Mouse (Mus musculus): ENCODE measurements around the gene Cenpu. TPM values are rescaled to one million over a fixed set of nuclear protein-coding genes. Genes with fewer than 3 reads are reported as not detected.

Cenpu gene
- polyA plus RNA-seq (2016; fragmentation: Nextera tagmentation; extraction: Ambion mirVana) = 10.7 and 12.6 TPM in 2 replicates

GRCm38 (mm10) chr8:46551615-46552440 is at the start of gene Cenpu:
Cenpu (plus strand) TSS chr8:46552028.
- H3K27ac ChIP-seq (ENCODE audit: poor library complexity, severe bottlenecking) = peak within 1 kb of the TSS; percentile 78
- WGBS = under 1% methylated on average over 50 of the region's 50 CpGs
- no peaks in the 10 kb centered on the region for H3K27me3 ChIP-seq (replicated peaks)

DNA sequence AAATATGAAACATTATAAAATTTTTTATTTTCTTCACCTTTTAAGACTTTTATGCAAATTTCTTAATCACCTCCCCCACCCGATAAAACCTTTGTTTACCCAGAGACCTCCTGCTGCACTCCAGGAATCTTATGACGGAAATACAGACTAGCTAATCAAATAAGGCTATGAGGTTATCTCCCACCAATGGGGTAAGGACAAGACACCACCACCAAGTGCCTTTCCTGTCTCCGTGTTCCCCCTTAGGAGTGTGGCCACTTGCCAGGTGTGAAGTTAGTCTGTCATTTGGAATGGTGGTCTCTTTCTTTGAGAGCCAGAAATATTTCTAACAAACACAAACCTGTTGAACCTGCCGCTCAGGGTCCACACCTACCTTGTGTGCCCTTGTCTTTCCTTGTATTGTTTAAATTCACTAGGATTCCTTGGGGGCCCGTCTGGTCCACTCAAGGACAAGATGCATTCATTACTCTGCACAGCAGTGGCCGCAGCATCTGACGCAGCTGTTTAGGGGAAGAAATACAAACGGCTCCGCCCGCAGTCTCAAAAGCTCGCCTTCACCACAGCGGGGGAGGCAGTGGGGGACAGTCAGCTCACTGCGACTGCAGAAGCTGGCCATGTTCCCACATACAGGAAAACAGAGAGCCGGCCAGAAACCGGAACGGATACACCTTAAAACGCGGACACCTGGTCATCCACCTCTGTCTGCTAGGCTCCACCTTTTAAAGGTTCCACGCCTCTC is 49.3 kb upstream of the Cenpu start:
- WGBS = 25% methylated on average over 19 of the region's 19 CpGs
- H3K27me3 ChIP-seq (replicated peaks) = no peaks in the 10 kb centered on the region

More at GRCm38 (mm10) chr8:46551615-46552440, at the start of gene Cenpu:
- Histone ChIP-seq H3K4me3 (peak within 1 kb of the TSS; percentile 70), H3K9me3 (replicated peaks) (no peaks in the 10 kb centered on the region), H3K36me3 (peaks cover 3% of the 10 kb centered on the region; the same call in 1 of the 2 replicates), H3K4me2 (peak within 1 kb of the TSS; percentile 84), H3K4me1 (replicated peaks) (peaks cover 11% of the 10 kb centered on the region), H3K9ac (peak within 1 kb of the TSS; percentile 78)
- peak; percentile 98 for ATAC-seq (ENCODE audit: insufficient number of reproducible peaks, low FRiP score)

GRCm38 (mm10) chr8:46503072-46503695 is 48.6 kb upstream of the Cenpu start:
- Histone ChIP-seq H3K9ac (0 out of 2 replicates have a peak overlapping the region, but pooled peaks have one; percentile 25), H3K36me3 (peaks cover 12% of the 10 kb centered on the region), H3K4me1 (replicated peaks) (peaks cover 30% of the 10 kb centered on the region), H3K4me2 (peak overlapping the region; percentile 62), H3K27ac (ENCODE audit: poor library complexity, severe bottlenecking) (no peak overlapping the region), H3K27me3 (replicated peaks) (no peaks in the 10 kb centered on the region), H3K4me3 (peak overlapping the region; percentile 37), H3K9me3 (replicated peaks) (no peaks in the 10 kb centered on the region)
- no peak for ATAC-seq (ENCODE audit: insufficient number of reproducible peaks, low FRiP score)
- WGBS = 80% methylated on average over 12 of the region's 12 CpGs

More for the DNA sequence above, 49.3 kb upstream of the Cenpu start:
- Histone ChIP-seq H3K4me2 (peak overlapping the region; percentile 62), H3K4me1 (replicated peaks) (peaks cover 36% of the 10 kb centered on the region), H3K4me3 (peak overlapping the region; percentile 37), H3K9ac (0 out of 2 replicates have a peak overlapping the region, but pooled peaks have one; percentile 25), H3K9me3 (replicated peaks) (no peaks in the 10 kb centered on the region), H3K27ac (ENCODE audit: poor library complexity, severe bottlenecking) (no peak overlapping the region), H3K36me3 (peaks cover 11% of the 10 kb centered on the region)
- no peak for ATAC-seq (ENCODE audit: insufficient number of reproducible peaks, low FRiP score)

- ATAC-seq (ENCODE audit: insufficient number of reproducible peaks, low FRiP score) = no peak
- H3K36me3 ChIP-seq = peaks cover 13% of the 10 kb centered on the region
- WGBS = 70% methylated on average over 3 of the region's 3 CpGs
- H3K4me2 ChIP-seq = no peak overlapping the region
- no peak overlapping the region for H3K9ac ChIP-seq
- no peak overlapping the region for H3K27ac ChIP-seq (ENCODE audit: poor library complexity, severe bottlenecking)
- peaks cover 26% of the 10 kb centered on the region for H3K4me1 ChIP-seq (replicated peaks)
- no peak overlapping the region for H3K4me3 ChIP-seq
- no peaks in the 10 kb centered on the region for H3K9me3 ChIP-seq (replicated peaks)
- H3K27me3 ChIP-seq (replicated peaks) = no peaks in the 10 kb centered on the region
These were observed 47.6 kb upstream of the Cenpu start for GRCm38 (mm10) chr8:46504196-46504595.

- Histone ChIP-seq H3K9me3 (replicated peaks) (no peaks in the 10 kb centered on the region), H3K27me3 (replicated peaks) (no peaks in the 10 kb centered on the region), H3K9ac (no peak overlapping the region), H3K4me2 (no peak overlapping the region), H3K4me1 (replicated peaks) (peaks cover 7% of the 10 kb centered on the region; the same call in 1 of the 2 replicates), H3K36me3 (peaks cover 22% of the 10 kb centered on the region), H3K27ac (ENCODE audit: poor library complexity, severe bottlenecking) (no peak overlapping the region), H3K4me3 (no peak overlapping the region)
- WGBS = 84% methylated on average over 14 of the region's 14 CpGs
- ATAC-seq (ENCODE audit: insufficient number of reproducible peaks, low FRiP score) = no peak
These were observed 43.1 kb upstream of the Cenpu start for GRCm38 (mm10) chr8:46508488-46509395.

DNA sequence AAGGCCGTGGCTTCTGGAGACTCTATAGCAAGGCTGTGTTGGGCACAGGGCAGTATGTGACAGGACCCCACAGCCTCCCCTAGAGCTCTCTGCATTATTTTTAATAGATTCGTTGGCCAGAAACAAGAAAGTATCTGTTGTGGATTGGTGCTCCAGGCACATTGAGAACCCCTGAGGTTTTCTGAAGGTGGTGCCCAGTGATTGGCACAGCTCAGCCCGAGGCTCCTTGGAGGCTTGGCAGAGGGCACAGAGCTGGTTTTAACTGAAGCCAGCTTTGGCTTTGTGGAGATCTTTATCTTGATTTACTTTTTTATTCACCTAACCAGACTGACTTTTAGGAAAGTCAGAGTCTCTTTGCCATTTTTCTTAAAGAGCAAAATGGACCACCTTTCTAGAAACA is 42.4 kb upstream of the Cenpu start:
- WGBS = 84% methylated on average over 3 of the region's 3 CpGs
- no peak for ATAC-seq (ENCODE audit: insufficient number of reproducible peaks, low FRiP score)
- Histone ChIP-seq H3K27ac (ENCODE audit: poor library complexity, severe bottlenecking) (no peak overlapping the region), H3K9ac (no peak overlapping the region), H3K9me3 (replicated peaks) (no peaks in the 10 kb centered on the region), H3K36me3 (peaks cover 24% of the 10 kb centered on the region), H3K4me3 (no peak overlapping the region), H3K4me1 (replicated peaks) (0 out of 2 replicates have a peak, but pooled peaks cover 3% of the 10 kb centered on the region), H3K4me2 (no peak overlapping the region), H3K27me3 (replicated peaks) (no peaks in the 10 kb centered on the region)

DNA sequence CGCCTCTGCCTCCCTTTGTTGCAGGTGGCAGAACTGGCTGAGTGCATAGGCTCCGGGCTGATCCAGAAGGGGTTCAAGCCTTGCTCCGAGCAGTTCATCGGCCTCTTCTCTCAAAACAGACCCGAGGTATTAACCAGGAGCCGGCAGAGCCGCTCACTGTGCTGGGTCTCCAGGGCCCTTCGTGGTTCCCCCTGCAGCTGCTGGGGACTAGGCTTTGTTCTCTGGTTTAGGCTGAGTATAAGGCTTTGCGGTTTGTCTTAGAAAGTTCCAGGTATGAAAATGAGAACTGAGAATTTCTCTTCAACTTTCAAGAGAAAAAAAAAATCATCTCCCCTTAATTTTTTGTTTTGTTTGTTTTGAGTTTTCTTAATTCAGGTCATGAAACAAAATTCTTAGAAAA is 40.5 kb upstream of the Cenpu start:
- H3K27me3 ChIP-seq (replicated peaks) = no peaks in the 10 kb centered on the region
- H3K9ac ChIP-seq = no peak overlapping the region
- WGBS = 89% methylated on average over 9 of the region's 9 CpGs
- H3K9me3 ChIP-seq (replicated peaks) = no peaks in the 10 kb centered on the region
- no peak overlapping the region for H3K27ac ChIP-seq (ENCODE audit: poor library complexity, severe bottlenecking)
- H3K4me2 ChIP-seq = no peak overlapping the region
- ATAC-seq (ENCODE audit: insufficient number of reproducible peaks, low FRiP score) = no peak
- peaks cover 19% of the 10 kb centered on the region for H3K36me3 ChIP-seq
- H3K4me3 ChIP-seq = no peak overlapping the region
- H3K4me1 ChIP-seq (replicated peaks) = 0 out of 2 replicates have a peak, but pooled peaks cover 3% of the 10 kb centered on the region

DNA sequence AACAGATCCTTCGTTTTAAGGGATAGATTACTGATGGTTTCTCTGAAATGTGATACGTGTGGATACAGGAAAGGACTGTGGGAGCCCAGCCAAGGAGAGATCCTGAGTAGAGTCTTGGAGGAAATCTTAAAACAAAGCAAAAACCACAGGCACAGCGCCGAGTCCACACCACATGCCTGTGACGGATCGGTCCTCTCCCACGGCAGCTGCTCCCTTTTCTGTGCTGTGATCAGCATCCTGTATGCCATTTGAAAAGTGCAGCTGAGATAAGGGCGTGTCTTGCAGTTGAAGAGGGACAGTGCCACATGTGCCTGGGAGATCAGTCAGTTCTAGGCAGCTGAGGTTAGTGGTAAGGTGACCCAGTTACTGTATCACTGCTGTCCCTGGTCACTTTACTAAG is 39.3 kb upstream of the Cenpu start:
- Histone ChIP-seq H3K27me3 (replicated peaks) (no peaks in the 10 kb centered on the region), H3K36me3 (peaks cover 13% of the 10 kb centered on the region), H3K9me3 (replicated peaks) (no peaks in the 10 kb centered on the region), H3K4me2 (no peak overlapping the region), H3K4me3 (no peak overlapping the region), H3K4me1 (replicated peaks) (0 out of 2 replicates have a peak, but pooled peaks cover 3% of the 10 kb centered on the region), H3K9ac (no peak overlapping the region), H3K27ac (ENCODE audit: poor library complexity, severe bottlenecking) (no peak overlapping the region)
- 46% methylated on average over 8 of the region's 8 CpGs for WGBS
- ATAC-seq (ENCODE audit: insufficient number of reproducible peaks, low FRiP score) = no peak

- no peaks in the 10 kb centered on the region for H3K27me3 ChIP-seq (replicated peaks)
- 84% methylated on average over 1 of the region's 1 CpGs for WGBS
- ATAC-seq (ENCODE audit: insufficient number of reproducible peaks, low FRiP score) = no peak
These were observed 37.8 kb upstream of the Cenpu start for GRCm38 (mm10) chr8:46514027-46514426.

GRCm38 (mm10) chr8:46520667-46521066 is 31.2 kb upstream of the Cenpu start:
- no peak overlapping the region for H3K4me3 ChIP-seq
- 82% methylated on average over 6 of the region's 6 CpGs for WGBS
- no peaks in the 10 kb centered on the region for H3K4me1 ChIP-seq (replicated peaks)
- ATAC-seq (ENCODE audit: insufficient number of reproducible peaks, low FRiP score) = no peak
- no peaks in the 10 kb centered on the region for H3K27me3 ChIP-seq (replicated peaks)
- H3K9ac ChIP-seq = no peak overlapping the region
- H3K4me2 ChIP-seq = no peak overlapping the region
- peaks cover 27% of the 10 kb centered on the region for H3K36me3 ChIP-seq
- H3K27ac ChIP-seq (ENCODE audit: poor library complexity, severe bottlenecking) = no peak overlapping the region
- no peaks in the 10 kb centered on the region for H3K9me3 ChIP-seq (replicated peaks)

More at GRCm38 (mm10) chr8:46514027-46514426, 37.8 kb upstream of the Cenpu start:
- Histone ChIP-seq H3K4me1 (replicated peaks) (0 out of 2 replicates have a peak, but pooled peaks cover 3% of the 10 kb centered on the region), H3K27ac (ENCODE audit: poor library complexity, severe bottlenecking) (no peak overlapping the region), H3K36me3 (peaks cover 15% of the 10 kb centered on the region), H3K9ac (no peak overlapping the region), H3K4me3 (no peak overlapping the region), H3K9me3 (replicated peaks) (no peaks in the 10 kb centered on the region), H3K4me2 (no peak overlapping the region)

Measured in heart, embryonic 12.5 days (tissue).